Mouse (Mus musculus): Measurements from ENCODE around the gene Clrn3.

DNA sequence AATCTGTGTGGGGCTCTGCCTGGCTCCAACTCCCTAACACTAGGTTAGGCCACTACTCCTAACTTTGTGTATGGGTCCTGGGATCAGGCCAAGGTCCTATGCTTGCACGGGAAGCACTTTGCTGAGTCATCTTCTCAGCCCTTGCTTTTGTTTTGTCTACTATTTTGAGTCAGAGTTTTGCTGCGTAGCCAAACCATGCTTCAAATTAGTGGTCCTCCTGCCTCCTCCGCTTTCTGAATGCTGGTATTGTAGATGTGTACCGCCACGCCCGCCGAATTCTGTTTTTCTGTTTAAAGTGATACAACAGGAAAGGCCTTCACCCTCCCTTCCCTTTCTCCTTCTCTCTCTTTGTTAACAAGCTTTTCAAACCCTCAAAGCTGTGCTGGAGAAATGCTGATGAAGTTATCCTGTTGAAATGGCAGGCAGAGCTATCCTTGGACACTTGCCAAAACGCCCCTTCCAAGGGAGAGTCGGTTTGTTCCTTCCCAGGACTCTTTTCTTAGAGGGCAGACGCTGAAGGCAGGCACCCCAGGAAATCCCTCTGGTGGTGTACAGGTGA lies 49.1 kb downstream of the Clrn3 start:
- no peak for TF ChIP-seq POLR2A (IDR thresholded peaks at IDR 0.05; ENCODE audit: borderline replicate concordance, insufficient read depth, low read length)
- TF ChIP-seq CTCF (IDR thresholded peaks at IDR 0.05; ENCODE audit: borderline replicate concordance, insufficient read depth, low read depth, low read length): no peak

Data from cerebellum, adult 2 months (tissue).